Mouse (Mus musculus) intestine, embryonic 14.5 days (tissue): ENCODE results near the gene Pcsk5. TPM values are rescaled to one million over a fixed set of nuclear protein-coding genes. Genes with fewer than 3 reads are reported as not detected.
A peak's percentile ranks its signal among the peaks of the same experiment; 100 is the strongest.

Experiments used
- ATAC-seq: fragments of 200-750 bp; cut with Nextera tagmentation; replicated peaks from 2 replicates; pipeline ENCODE4 v1.8.0; 2017; ENCODE audit warnings: low read depth, moderate number of reproducible peaks, moderate TSS enrichment, moderate library complexity; ENCODE audit not compliant: low FRiP score, low TSS enrichment
- DNase-seq: peaks from one replicate; pipeline ENCODE4 v3.0.0-alpha.2; 2018; ENCODE audit warnings: low spot score
- H3K27ac ChIP-seq: fragments of 300-500 bp; sonication (generic); 2 replicates; pipeline ENCODE4 v1.5.1; 2014; ENCODE audit warnings: low read depth, mild to moderate bottlenecking, control low read depth
- H3K27me3 ChIP-seq: fragments of 300-500 bp; sonication (generic); replicated peaks from 2 replicates; pipeline ENCODE4 v1.6.1; 2014; ENCODE audit warnings: low read length, control low read depth; ENCODE audit not compliant: control insufficient read depth, insufficient read depth
- H3K36me3 ChIP-seq: fragments of 300-500 bp; sonication (generic); 2 replicates; pipeline ENCODE4 v1.6.1; 2014; ENCODE audit warnings: low read length, control low read depth; ENCODE audit not compliant: control insufficient read depth, insufficient read depth
- H3K4me1 ChIP-seq: fragments of 300-500 bp; sonication (generic); replicated peaks from 2 replicates; pipeline ENCODE4 v1.6.1; 2014; ENCODE audit warnings: low read length, control low read depth, mixed read lengths; ENCODE audit not compliant: control insufficient read depth, insufficient read depth
- H3K4me2 ChIP-seq: fragments of 300-500 bp; sonication (generic); 2 replicates; pipeline ENCODE4 v1.6.1; 2014; ENCODE audit warnings: low read length
- H3K4me3 ChIP-seq: fragments of 300-500 bp; sonication (generic); 2 replicates; pipeline ENCODE4 v1.5.1; 2014; ENCODE audit warnings: low read depth, low read length, control low read depth, mixed read lengths
- H3K9ac ChIP-seq: fragments of 300-500 bp; sonication (generic); 2 replicates; pipeline ENCODE4 v1.6.1; 2014; ENCODE audit warnings: mild to moderate bottlenecking, low read length
- H3K9me3 ChIP-seq: fragments of 300-500 bp; sonication (generic); 2 replicates; pipeline ENCODE4 v1.6.1; 2016; ENCODE audit warnings: low read length, control low read depth; ENCODE audit not compliant: control insufficient read depth
- WGBS: fragments of 180-500 bp; shearing (Covaris S2); extraction: QIAGEN DNeasy Blood & Tissue Kit; methylation state at CpG from one replicate; pipeline ENCODE4 v1.1.7; 2014; 5-methylcytosine and 5-hydroxymethylcytosine counted together
- polyA plus RNA-seq: library from polyadenylated mRNA; unstranded; fragments of >200 nt; fragmentation: Nextera tagmentation; extraction: Ambion mirVana; gene quantifications from 2 replicates; pipeline ENCODE4 v1.2.1, GENCODE M21; 2014

The Pcsk5 gene
- polyA plus RNA-seq, 1 experiment from 2014 or later, result 27.4 TPM

GRCm38 (mm10) chr19:17820046-17820445 lies 17.4 kb downstream of the Pcsk5 start:
- no peaks in the 10 kb centered on the region for H3K36me3 ChIP-seq
- 95% methylated on average over 2 of the region's 2 CpGs for WGBS
- H3K27me3 ChIP-seq, result peaks cover 3% of the 10 kb centered on the region; the same call in 1 of the 2 replicates
- DNase-seq, result no peak
- ATAC-seq, result no peak
- no peak overlapping the region for H3K4me3 ChIP-seq
- no peaks in the 10 kb centered on the region for H3K4me1 ChIP-seq
- H3K27ac ChIP-seq, result no peak overlapping the region
- H3K4me2 ChIP-seq, result no peak overlapping the region
- no peak overlapping the region for H3K9ac ChIP-seq
- H3K9me3 ChIP-seq, result no peaks in the 10 kb centered on the region

DNA sequence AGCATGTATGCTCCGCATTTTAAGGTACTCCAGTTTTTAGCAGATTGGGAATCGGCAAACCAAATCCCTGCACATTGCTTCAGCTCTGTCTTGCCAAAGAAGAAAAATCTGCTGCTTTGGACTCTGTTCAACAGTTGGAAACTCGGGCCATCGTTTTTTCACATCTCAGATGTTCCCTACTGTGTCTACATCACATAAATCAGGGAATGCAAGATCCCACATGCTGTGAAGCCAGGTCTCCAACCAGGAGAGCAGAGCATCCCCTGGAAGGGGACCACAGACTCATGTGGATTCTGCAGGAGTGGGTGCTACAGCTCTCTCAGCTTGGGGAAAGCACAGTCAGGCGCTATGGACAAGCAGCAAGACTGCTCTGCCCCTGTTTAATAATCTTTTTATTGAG lies 18.4 kb downstream of the Pcsk5 start:
- no peaks in the 10 kb centered on the region for H3K4me1 ChIP-seq
- H3K27ac ChIP-seq, result no peak overlapping the region
- H3K27me3 ChIP-seq, result peaks cover 3% of the 10 kb centered on the region; the same call in 1 of the 2 replicates
- H3K4me2 ChIP-seq, result no peak overlapping the region
- no peaks in the 10 kb centered on the region for H3K36me3 ChIP-seq
- no peaks in the 10 kb centered on the region for H3K9me3 ChIP-seq
- H3K4me3 ChIP-seq, result no peak overlapping the region
- 77% methylated on average over 5 of the region's 5 CpGs for WGBS
- ATAC-seq, result no peak
- no peak overlapping the region for H3K9ac ChIP-seq
- DNase-seq, result no peak

DNA sequence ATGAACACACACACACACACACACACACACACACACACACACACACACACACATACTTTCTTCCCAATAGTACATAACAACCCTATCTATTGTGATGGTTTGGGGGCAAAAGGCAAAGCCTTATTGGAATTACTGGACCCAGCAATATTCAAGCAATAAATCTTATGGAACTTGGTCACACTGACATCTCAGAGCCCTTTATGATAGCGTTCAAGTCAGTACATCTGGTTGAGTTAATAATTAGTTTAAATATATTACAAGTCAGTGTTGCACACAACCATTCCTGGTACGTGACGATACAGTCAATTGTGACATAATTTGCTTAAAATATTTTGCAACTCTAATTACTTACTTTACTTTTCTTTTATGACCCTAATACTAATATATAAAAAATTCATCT lies 22.4 kb downstream of the Pcsk5 start:
- no peaks in the 10 kb centered on the region for H3K36me3 ChIP-seq
- ATAC-seq (peak; percentile 75; the same call in 1 of the 2 replicates), DNase-seq (no peak)
- no peak overlapping the region for H3K4me3 ChIP-seq
- 59% methylated on average over 3 of the region's 3 CpGs for WGBS
- H3K9me3 ChIP-seq, result no peaks in the 10 kb centered on the region
- H3K9ac ChIP-seq, result no peak overlapping the region
- H3K4me2 ChIP-seq, result no peak overlapping the region
- H3K27me3 ChIP-seq, result 0 out of 2 replicates have a peak, but pooled peaks cover 3% of the 10 kb centered on the region
- no peak overlapping the region for H3K27ac ChIP-seq
- H3K4me1 ChIP-seq, result peaks cover 6% of the 10 kb centered on the region; the same call in 1 of the 2 replicates

GRCm38 (mm10) chr19:17813449-17813990 lies 23.9 kb downstream of the Pcsk5 start:
- 40% methylated on average over 5 of the region's 5 CpGs for WGBS
- Histone ChIP-seq H3K27me3 (0 out of 2 replicates have a peak, but pooled peaks cover 3% of the 10 kb centered on the region), H3K36me3 (no peaks in the 10 kb centered on the region), H3K9ac (no peak overlapping the region), H3K4me1 (peaks cover 6% of the 10 kb centered on the region; the same call in 1 of the 2 replicates), H3K4me2 (no peak overlapping the region), H3K4me3 (no peak overlapping the region), H3K9me3 (no peaks in the 10 kb centered on the region), H3K27ac (no peak overlapping the region)
- ATAC-seq (no peak; the same call in 1 of the 2 replicates), DNase-seq (no peak)

- Histone ChIP-seq H3K4me1 (peaks cover 6% of the 10 kb centered on the region; the same call in 1 of the 2 replicates), H3K9me3 (no peaks in the 10 kb centered on the region), H3K4me2 (no peak overlapping the region), H3K27ac (no peak overlapping the region), H3K9ac (no peak overlapping the region), H3K27me3 (0 out of 2 replicates have a peak, but pooled peaks cover 3% of the 10 kb centered on the region), H3K4me3 (no peak overlapping the region), H3K36me3 (no peaks in the 10 kb centered on the region)
- WGBS, result 47% methylated on average over 7 of the region's 7 CpGs
- DNase-seq (no peak), ATAC-seq (no peak)
These were observed 24.8 kb downstream of the Pcsk5 start for GRCm38 (mm10) chr19:17812661-17813060.

GRCm38 (mm10) chr19:17806626-17807025 lies 30.8 kb downstream of the Pcsk5 start:
- no peak overlapping the region for H3K9ac ChIP-seq
- H3K27ac ChIP-seq, result no peak overlapping the region
- ATAC-seq (peak; percentile 84), DNase-seq (no peak)
- no peaks in the 10 kb centered on the region for H3K4me1 ChIP-seq
- no peaks in the 10 kb centered on the region for H3K27me3 ChIP-seq
- no peaks in the 10 kb centered on the region for H3K36me3 ChIP-seq
- H3K9me3 ChIP-seq, result no peaks in the 10 kb centered on the region
- H3K4me3 ChIP-seq, result no peak overlapping the region
- no peak overlapping the region for H3K4me2 ChIP-seq
- 56% methylated on average over 5 of the region's 5 CpGs for WGBS

DNA sequence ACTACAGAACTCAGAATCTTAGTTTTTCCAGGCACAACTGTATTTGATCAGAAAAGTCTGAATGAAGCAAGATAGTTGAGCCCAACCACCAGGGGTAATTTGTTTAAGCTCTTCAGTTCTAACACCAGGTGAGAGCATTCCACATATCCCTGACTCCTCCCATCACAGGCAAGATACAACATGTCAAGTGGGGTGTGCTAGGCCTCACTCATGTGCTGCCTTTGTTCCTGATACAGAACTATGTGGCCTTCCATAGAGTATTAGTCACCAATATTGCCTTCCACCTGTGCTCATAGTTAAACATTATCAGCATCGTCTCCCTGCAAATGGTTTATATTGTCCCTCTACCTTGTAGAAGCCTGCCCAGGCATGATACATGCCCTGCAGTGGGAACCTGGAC lies 36.6 kb downstream of the Pcsk5 start:
- H3K36me3 ChIP-seq, result no peaks in the 10 kb centered on the region
- no peaks in the 10 kb centered on the region for H3K27me3 ChIP-seq
- DNase-seq (no peak), ATAC-seq (peak; percentile 85)
- H3K9ac ChIP-seq, result no peak overlapping the region
- 61% methylated on average over 1 of the region's 1 CpGs for WGBS
- H3K27ac ChIP-seq, result no peak overlapping the region
- no peaks in the 10 kb centered on the region for H3K9me3 ChIP-seq
- no peak overlapping the region for H3K4me2 ChIP-seq
- no peaks in the 10 kb centered on the region for H3K4me1 ChIP-seq
- no peak overlapping the region for H3K4me3 ChIP-seq

- Histone ChIP-seq H3K4me2 (no peak overlapping the region), H3K9ac (no peak overlapping the region), H3K36me3 (no peaks in the 10 kb centered on the region), H3K9me3 (no peaks in the 10 kb centered on the region), H3K4me3 (no peak overlapping the region), H3K4me1 (no peaks in the 10 kb centered on the region), H3K27ac (no peak overlapping the region), H3K27me3 (no peaks in the 10 kb centered on the region)
- no peak for DNase-seq
- 90% methylated on average over 4 of the region's 4 CpGs for WGBS
- ATAC-seq, result no peak
These were observed 37.8 kb downstream of the Pcsk5 start for GRCm38 (mm10) chr19:17799419-17800185.
